14 mouse cellular contexts compared by ENCODE assay signal in the genomic region with DNA sequence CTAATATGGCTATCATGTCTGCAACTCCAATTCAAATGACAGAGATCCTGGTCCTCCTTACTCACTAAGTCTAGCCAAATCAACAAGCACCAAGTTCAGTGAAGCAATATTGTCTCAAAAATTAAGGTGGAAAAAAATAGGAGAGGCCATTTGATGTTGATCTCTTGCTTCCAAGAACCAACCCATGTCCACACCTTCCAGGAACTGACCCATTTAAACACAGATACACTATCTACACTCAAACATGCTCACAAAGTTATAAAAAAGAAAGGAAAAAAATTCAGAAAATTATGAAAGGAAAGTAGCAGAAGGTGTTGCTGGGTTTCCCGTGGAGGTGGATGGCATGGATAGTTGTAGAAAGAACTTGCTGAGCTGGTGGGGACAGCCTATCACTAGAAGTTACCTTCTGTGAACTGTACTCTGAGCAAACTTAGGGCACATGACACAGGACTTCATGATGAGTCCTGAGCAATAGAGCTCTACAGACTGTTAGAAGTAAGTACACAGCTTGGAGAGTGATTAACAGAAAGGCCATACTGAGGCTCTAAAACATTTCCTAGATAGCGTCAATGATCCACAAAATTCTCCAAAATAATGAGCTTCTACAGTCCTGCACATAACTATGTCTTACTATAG.
"Had no signal": no experiment of that assay in that cellular context is flagged by ENCODE, and none has a peak within 500 bp of the region (broad histone marks: within the 10 kb centered on the region; RNA-seq: fewer than 3 reads in every experiment).

No protein-coding gene starts in this region.

- H3K4me3 ChIP-seq: kidney, embryonic 15.5 days; left cerebral cortex, adult 2 months; midbrain, embryonic 12.5 days had no signal

- H3K4me1 ChIP-seq: kidney, embryonic 15.5 days; midbrain, embryonic 12.5 days had no signal

- H3K36me3 ChIP-seq: midbrain, embryonic 12.5 days had no signal

- H3K9ac ChIP-seq: kidney, embryonic 15.5 days; lung, embryonic 14.5 days; midbrain, embryonic 12.5 days had no signal

- H3K9me3 ChIP-seq: kidney, embryonic 15.5 days had no signal

- H3K4me2 ChIP-seq: kidney, embryonic 15.5 days; lung, embryonic 14.5 days; midbrain, embryonic 12.5 days had no signal

- ATAC-seq: intestine, embryonic 16.5 days; lung, postnatal 0 days; midbrain, embryonic 16.5 days had no signal

- DNase-seq: kidney, adult 2 months; kidney, postnatal 10 days; kidney, postnatal 36 days; layer of hippocampus, postnatal 36 days; lung, embryonic 14.5 days; thymus, adult 18-20 months; thymus, postnatal 36 days had no signal

- H3K27me3 ChIP-seq: kidney, embryonic 15.5 days; midbrain, embryonic 12.5 days had no signal

- H3K27ac ChIP-seq: kidney, embryonic 15.5 days; left cerebral cortex, adult 2 months; macrophage; midbrain, embryonic 12.5 days had no signal
